Mouse (Mus musculus) brain, embryonic 14.5 days (tissue): ENCODE data around the gene Cyp4f13.

ENCODE experiments used
- CTCF ChIP-seq: fragments of 200-500 bp; IDR thresholded peaks from 2 replicates; pipeline ENCODE4 v1.5.1; 2012; ENCODE audit warnings: inconsistent platforms, mild to moderate bottlenecking, moderate library complexity, borderline replicate concordance; ENCODE audit not compliant: insufficient read depth, insufficient read length; ENCODE audit errors: extremely low read depth
- POLR2A ChIP-seq: fragments of 200-500 bp; IDR thresholded peaks from 2 replicates; pipeline ENCODE4 v1.6.1; 2012; ENCODE audit warnings: mild to moderate bottlenecking, inconsistent platforms, borderline replicate concordance; ENCODE audit not compliant: poor library complexity, insufficient read depth, insufficient read length, severe bottlenecking; ENCODE audit errors: extremely low read depth

DNA sequence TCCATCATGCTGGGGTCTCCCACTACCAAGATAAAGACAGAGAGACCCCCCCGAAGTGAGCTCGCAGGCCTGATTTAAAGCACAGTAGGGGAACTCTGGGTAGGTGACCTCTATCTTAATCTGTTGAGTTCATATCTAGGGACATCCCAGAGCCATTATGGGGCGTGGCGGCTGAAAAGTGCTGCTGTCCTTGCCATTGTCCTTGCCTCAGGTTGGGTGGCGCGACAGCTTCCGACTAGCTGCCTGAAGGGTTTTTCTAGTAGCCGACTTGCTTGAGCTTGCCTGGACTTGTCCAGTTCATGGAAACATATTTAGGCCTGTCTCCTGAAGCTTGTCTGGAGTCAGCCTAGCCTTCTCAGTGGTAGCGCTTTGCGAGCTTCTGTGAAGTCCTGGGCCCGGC lies 68.4 kb downstream of the Cyp4f13 start:
- TF ChIP-seq CTCF (no peak), POLR2A (no peak)
